Mouse (Mus musculus) lung, postnatal 10 days (tissue): Measurements from ENCODE around the gene Usp45.
"Not testable (repeated sequence)": the region's sequence is repeated elsewhere in the genome, so short reads cannot be mapped to it uniquely, and the experiment has no call there.

ENCODE experiments used
- DNase-seq: peaks from one replicate; pipeline ENCODE4 v3.0.0; 2021

Usp45 gene

DNA sequence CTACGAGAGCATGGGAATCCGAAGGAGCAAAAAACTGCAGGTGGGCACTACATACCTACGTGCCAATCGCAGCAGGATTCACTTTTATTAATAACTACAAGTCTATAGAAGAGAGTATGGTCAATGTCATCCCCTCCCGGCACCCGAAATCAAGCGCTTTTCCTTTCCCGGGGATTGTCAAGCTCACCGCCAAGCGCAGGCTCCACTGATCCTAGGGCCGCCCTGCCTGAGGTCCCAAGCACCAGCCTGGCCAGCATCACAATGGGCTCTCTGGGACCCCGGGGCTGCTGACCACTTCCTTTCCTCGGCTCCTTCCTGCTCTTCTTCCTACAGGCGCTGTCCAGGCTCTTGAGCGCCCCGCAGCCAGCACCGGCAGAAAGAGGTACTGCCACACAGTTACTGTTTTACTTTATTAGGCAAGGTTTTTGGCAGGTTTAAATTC is at the start of gene Usp45, which contains the start of gene Tstd3:
Gene Usp45 (plus strand): TSS at position 294 of the 442 bp plus-strand sequence.
Gene Tstd3 (minus strand): TSS at position 350 of the 442 bp plus-strand sequence.
- peak; percentile 87 for DNase-seq

DNA sequence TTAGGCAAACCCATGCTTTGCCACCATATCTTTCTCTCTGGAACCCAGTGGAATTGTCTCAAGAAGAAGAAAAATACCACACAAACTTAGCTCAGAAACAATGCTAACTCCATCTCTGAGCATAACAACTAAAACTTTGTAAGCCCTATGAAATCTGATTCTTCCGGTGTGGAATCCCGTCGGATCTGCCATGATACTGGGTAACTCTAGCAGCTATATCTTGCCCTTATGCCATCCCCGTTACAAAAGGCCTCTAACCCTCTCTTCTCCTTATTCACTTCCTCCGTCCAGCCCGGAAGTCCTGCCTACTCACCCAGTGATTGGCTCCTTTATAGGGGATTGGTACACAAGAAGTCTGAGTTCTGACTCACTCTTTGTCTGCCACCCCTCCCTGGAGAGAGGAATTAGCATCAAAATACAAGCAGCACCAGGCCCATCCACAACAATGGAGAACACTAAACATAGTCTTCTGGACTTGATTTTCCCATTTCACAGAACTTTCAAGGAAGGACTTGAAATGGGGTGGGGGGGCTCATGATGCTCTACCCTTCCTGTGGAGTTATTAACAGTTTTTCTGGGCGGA is 44.1 kb upstream of the Usp45 start:
- no peak for DNase-seq

DNA sequence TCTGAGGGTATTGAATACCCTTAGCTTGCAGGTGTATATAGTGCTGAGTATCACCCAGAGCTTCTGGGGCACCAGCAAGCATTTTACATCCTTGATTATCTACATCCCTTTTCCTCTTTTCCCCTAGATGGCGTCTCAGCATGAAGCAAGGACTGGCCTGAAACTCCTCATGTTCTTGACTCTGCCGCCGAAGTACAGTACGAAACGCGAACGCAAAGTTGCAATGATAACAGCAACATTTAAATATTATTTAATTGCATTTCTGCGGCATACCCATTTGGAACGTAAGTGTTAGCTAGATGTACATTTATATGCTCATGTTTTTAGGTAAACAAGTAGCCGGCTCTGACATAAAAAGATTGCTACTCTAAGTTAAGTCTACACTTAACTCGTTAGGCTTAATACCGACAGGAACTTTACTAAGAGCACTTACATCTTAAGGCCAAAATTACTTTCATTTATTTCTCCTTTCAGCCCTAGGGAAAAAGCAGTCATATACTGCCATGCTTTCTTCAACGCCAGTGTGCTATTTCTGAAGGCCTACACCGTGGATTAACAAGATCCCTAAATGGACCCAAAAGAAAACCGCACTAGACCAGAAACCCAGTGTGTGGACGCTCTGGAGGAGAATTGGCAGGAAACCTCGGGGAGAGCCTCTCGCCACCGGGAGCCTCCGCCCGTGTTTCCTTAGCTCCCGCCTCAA is 39.9 kb upstream of the Usp45 start:
- DNase-seq, result peak; percentile 58

DNA sequence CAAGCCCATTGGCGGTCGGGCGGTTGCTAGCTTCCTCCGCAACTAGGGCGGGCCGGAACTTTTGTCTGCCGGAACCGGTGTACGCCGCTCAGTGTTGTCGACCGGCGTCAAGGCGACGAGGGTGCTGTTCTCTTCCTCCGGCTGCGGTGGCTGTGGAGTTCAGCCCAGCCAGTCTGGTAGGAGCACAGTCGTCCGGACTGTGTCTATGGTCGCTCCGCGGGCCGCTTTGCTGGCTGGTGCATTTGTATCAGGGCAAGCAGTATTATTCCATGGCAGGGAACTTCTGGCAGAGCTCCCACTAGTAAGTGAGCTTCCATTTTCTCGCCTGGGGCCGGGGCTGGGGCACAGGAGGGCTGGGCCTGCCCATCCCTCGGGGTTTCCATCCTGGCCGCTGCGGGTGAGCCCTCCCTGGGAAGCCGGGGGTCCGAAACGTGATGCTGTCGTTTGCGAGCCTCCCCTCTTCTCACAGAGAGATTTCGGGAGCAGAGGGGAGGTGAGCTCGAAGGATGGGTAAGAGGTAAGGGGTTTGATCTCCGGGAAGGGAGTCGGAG is 39.3 kb upstream of the Usp45 start, which contains the start of gene Ccnc:
Gene Ccnc (plus strand): TSS at position 87 of the 551 bp plus-strand sequence.
- DNase-seq, result peak; percentile 95

DNA sequence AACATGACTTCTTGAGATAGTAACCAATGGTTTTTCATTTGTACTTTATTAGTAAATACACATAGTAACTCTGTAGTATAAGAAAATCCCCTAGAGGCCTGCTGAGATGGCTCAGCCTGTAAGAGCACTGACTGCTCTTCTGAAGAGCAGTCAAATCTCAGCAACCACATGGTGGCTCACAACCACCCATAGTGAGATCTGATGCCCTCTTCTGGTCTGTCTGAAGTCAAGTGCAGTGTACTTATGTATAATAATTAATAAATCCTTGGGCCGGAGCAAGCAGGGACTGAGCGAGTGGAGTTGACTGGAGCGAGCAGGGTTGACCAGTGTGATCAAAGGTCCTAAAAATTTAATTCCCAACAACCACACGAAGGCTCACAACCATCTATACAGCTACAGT is 27.8 kb upstream of the Usp45 start:
- peak; percentile 11 for DNase-seq

DNA sequence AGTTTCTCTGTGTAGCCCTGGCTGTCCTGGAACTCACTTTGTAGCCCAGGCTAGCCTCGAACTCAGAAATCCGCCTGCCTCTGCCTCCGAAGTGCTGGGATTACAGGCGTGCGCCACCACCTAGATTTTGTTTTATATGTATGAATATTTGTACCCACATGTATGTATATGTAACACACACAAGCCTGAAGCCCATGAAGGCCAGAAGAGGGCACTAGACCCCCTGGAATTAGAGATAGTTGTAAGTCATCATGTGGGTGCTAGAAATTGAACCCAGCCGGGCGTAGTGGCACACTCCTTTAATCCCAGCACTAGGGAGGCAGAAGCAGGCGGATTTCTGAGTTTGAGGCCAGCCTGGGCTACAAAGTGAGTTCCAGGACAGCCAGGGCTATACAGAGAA is 22.8 kb upstream of the Usp45 start:
- not testable (repeated sequence) for DNase-seq

DNA sequence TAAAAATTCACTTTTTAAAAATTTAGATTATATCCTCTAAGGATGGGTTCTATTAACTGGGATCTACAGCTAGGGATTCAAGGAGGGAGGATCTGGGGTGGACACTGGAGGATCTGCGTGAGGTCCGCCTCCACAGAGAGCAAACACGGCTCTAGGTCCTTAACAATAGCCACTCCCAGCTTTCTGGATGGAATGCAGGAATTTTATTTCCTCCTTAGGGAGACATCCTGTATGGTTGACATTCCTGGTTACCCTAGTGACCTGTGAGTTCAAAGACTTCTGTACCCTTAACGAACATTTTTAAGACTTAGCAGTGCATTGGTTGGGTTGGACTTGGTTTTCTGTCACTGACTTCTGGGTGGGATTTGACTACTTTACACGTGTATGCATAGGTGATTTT is 21.2 kb upstream of the Usp45 start:
- no peak for DNase-seq

DNA sequence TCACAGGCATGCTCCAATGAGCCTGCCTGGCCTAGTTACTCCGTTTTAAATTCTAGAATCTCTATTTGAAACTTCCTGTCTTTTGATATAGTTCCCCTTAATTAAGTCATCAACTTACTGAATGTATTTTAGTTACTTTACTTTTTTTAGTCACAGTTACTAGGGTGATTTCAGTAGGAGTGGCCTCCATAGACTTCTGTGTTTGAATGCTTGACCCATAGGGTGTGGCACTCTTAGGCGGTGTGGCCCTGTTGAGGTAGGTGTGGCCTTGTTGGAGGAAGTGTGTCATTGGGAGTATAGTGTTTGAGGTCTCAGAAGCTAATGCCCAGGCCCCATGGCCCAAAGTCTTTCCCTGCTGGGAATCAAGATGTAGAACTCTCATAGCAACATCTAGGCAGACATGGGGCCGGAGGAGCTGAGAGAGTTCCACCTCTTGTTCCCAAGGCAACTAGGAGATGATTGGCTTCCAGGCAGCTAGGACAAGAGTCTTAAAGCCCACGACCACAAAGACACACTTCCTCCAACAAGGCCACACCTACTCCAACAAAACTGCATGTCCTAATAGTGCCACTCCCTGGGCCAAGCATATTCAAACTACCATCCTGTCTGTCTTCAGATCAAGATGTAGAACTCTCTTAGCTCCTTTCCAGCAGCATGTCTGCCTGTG is 11.7 kb upstream of the Usp45 start:
- DNase-seq, result no peak

DNA sequence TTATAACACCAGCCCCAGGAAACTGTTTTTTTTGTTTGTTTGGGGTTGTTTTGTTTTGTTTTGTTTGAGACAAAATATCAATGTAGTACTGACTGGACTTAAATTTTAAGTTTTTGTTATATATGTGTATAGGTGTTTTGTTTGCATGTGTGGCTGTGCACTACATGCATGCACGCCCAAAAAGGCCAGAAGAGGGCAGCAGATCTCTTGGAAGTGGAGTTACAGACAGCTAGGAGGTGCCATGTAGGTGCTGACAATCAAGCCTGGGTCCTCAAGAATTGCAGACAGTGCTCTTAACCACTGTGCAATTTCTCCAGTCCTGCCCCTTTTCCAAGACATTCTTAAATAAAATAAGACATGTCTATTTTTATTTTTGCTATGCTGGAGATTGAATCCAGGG is 8.1 kb upstream of the Usp45 start:
- no peak for DNase-seq

DNA sequence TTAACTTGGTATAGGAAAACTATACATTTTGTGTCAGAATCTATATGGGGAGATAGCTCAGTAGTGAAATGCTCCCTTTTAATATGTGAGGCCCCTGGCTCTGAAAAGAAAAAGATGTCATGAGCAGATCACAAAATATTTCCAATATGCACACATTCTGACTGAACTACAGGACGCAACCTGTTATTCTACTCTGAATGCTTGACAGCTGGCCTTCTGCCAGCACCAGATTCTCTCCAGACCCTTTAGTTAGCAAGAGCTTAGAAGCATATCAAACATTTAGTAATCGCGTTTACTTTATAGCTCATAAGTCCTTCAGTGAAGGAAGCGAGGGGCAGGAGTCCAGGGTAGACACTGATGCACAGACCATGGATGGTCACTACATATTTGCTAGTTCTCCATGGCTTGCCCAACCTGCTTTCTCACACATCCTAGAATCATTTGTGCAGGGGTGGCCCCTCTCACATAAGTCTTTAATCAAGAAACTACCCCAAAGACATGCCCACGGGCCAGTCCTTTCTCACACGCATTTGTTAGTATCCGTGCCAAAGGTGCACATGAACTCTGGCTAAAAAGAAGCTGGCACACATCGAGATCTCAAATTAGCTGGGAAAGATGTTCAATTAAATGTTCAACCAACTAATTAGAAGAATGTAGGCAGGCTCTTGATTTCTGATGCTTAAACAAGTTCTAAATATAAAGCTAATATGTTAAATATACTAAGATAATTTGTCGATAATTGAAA is 5.4 kb upstream of the Usp45 start:
- DNase-seq, result peak; percentile 4

DNA sequence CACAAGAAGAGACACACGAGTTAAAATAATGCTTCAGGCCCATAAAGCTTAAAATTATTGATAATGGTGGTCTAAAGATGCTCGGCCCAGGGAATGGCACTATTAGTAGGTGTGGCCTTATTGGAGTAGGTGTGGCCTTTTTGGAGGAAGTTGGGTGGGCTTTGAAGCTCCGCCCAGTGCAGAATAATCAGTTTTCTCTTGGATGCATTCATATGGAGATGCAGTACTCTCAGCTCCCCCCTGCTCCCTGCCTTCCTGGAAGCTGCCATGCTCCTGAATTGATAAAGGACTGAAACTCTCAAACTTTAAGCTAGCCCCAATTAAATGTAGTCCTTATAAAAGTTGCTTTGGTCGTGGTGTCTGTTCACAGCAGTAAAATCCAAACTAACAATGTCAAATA is 3.1 kb upstream of the Usp45 start:
- DNase-seq, result no peak

DNA sequence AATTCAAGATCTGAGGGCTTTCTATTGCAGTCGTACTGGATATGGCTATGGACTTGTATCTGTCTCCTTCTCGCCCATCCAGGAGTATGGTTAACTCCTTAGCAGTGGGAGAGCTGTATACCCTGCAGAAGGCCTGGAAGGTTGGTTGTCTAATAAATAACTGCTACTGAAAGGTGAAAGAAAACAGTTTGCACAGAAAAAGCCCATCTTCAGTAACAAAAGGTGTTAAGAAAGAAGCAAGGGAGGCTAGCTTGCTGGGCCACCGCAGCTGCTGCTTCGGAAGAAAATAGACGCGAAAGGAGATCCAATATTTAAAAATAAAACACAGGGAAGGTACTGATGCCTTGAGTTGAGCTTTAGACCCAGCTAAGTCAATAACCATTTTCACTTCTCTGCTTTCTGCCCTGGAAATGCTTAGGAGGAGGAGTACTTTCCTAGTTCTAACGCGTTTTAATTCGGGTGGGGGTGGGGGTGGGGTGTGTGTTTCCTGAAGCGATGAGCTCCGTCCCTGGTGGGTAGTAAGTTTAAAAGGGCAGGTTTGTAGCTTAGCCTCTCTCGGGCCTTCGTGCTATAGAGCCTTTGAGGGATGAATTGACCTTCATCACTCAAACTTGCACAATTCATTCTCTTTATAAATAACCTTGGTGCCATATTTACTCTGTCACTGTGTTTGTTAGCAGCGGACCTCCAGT is 639 bp upstream of the Usp45 start:
- no peak for DNase-seq

DNA sequence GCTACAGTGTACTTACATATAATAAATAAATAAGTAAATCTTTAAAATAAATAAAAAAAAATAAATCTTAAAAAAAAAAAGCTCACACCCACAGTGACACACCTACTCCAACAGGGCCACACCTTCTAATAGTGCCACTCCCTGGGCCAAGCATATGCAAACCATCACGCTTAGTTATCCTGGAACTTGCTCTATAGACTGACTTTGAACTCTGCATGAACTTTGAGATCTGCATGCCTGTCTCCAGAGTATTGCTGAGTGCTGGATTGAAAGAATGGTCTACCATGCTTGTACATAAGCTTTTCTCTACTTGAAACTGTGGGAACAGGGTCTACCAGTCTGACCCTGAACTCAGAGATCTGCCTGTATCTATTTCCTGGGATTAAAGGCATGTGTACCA is 4.1 kb downstream of the Usp45 start:
- DNase-seq, result no peak

DNA sequence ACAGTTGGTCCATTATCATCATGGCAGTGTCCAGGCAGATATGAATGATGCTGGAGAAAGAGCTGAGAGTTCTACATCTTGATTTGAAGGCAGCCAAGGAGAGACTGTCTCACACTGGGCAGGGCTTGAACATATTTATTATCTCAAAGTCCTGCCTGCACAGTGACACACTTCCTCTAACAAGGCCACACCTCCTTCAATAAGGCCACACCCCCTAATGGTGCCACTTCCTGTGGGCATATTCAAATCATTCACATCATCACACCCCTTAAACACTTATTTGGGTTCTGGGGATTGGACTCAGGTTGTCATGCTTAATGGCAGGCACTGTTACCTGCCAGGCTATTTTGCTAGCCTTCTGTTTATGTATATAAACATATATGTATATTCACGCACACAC is 5.3 kb downstream of the Usp45 start:
- no peak for DNase-seq

DNA sequence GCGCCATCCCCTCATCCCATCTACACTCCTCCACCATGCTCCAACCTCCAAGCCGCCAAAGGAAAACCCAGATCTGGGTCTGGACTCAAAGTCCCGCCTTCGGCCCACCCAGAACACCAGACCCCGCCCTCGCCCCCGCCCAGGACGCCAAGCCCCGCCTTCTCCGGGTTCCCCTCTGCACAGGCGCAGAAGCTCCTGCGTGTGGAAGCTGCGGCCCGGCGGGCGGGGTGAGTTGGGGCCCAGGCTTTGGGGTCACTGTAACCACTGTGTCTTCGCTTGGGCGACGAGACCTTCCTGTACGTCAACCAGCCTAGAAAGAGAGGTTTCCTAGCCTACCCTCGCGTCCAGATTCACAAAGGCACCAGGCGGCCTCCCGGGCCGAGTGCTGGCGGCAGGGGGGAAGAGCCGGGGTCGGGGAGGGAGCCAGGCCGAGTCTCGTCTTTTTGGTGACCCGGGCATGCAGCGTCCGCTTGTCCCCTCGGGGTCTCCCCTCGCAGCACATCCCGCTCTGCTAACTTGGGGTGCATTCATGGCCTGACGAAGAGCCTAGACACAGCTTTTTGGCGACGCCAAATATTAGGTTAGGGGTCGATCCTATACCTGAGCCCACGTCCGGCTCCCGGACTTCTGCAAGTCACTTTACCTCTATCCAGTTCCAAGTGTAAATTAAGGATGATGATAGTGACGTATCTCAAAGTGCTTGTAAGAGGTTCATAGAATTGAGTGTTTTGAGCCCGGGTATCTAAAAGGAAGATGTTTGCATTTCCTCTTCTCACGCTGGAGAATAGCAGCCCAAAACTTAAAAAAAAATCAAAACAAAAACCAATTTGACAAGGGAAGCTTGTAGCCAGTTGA is 9.4 kb downstream of the Usp45 start:
- DNase-seq, result peak; percentile 93

DNA sequence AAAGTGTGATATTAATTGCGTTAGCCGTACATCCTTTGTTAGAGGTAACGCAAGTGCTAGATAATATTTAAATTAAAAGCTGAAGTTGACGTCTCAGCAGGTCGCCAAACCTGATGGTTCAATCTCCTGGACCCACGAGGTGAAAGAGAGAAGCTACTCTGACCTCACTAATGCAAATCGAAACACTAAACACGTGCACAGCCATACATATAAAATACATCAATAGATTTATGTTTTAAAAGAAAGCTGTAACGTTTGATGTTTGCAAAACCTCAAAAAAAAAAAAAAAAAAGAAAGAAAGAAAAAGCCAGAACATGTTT is 9.9 kb downstream of the Usp45 start:
- no peak for DNase-seq

DNA sequence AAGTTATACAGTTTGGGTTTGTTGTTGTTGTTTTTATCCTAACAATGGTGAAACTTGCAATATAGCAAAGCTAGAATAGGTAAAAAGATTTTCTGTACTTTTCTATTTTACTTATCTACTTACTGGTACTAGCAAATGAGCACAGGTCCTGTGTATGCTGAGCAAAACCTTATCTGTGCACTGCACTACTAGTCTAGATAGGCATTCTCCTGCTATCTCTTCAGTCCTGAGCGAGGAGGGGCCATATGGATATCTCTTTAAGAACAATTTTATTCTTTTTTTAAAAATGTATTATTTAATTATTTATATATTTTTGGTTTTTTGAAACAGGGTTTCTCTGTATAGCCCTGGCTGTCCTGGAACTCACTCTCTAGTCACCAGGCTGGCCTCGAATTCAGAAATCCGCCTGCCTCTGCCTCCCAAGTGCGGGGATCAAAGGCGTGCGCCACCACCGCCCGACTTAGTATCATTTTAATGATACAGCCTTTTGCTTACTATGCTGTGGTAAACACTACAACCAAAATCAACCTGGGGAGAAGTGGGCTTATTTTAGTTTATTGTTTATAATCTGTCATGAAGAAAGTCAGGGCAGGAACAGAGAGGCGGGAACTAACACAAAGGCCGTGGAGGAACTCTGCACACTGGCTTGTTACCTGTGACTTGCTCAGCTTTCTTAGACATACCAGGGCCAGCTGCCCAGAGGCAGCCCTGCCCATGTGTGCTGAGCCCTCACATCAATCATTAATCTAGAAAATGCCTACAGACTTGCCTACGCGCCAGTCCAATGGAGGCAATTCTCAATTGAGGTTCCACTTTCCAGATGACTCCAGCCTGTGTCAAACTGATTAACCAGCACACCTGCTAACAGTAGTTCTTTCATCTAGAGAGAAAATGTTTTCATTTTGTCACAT is 14.1 kb downstream of the Usp45 start:
- no peak for DNase-seq

DNA sequence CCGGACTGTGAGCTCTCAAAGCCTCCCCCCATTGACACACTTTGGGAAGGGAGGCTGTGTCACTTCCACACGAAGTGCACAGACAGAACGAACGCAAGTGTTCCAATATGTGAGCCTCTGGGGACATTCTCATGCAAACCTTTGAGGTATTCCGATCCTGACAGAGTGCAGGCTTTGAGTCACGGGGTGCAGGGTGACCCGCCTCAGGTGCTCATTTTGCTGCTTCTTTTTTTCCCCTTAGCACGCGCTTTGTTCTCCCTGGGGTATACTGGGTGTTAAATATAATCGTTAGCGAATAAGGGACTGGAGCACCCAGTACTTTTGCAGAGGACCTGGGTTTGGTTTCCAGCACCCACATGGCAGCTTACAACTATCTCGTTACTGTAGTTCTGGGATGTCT is 19.3 kb downstream of the Usp45 start:
- no peak for DNase-seq

DNA sequence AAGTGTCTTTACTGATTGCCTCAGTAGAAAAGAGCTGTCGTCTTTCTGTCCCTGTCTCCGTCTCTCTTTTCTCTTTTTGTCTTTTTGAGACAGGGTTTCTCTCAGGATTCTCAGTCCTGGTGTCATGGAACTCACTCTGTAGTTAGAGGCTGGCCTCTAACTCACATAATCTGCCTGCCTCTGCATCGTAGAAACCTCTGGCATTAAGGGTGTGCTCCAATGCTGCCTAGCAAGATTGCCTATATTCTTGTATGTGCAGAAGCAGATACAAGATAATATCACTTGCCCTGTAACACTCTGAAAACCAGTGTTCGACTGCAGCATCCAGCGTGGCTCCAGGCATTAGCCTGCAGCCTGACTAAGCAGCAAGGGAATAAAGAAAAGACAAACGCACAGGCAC is 21.9 kb downstream of the Usp45 start:
- DNase-seq, result no peak

DNA sequence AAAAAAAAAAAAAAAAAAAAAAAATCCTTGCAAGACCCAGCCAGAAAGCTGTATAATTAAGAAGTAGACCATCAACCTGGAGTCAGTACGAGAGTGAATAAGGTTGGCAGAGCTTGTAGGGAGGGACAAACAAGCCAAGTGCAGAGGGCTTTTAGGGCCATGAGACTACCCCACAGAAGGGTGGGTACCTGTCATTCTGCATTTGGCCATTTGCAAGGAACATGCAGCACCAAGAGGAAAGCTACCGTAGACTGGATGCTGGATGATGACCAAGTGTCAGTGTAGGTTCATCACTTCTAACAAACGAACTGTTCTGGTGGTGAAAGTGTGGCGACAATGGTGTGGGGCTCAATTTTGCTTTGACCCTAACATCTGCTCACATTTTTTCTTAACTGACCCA is 22.9 kb downstream of the Usp45 start:
- DNase-seq, result no peak

DNA sequence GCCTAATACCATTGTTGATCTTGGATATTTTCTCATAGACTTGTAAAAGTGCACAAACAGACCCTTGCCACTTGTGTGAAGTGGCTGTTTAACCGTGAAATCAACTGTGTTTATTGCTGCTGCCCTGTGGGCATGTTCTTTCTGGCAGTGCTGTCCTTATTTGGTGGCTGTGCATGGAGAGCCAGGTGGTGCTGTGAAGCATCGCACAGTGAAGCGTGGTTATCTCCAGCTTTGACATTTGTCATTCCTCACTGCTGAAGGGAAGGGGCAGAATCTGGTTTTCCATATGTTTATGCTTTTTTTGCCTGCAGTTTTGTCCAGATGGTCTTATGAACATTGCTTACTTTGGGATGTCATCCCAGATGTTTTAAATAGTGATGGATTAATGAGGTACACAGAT is 26.7 kb downstream of the Usp45 start:
- DNase-seq, result no peak
